Mouse (Mus musculus): ENCODE results near the gene March6. TPM values are rescaled to one million over a fixed set of nuclear protein-coding genes. Genes with fewer than 3 reads are reported as not detected.
A peak's percentile ranks its signal among the peaks of the same experiment; 100 is the strongest.

Gene March6
- total and polyA plus RNA-seq, 3 experiments: 32.3 to 121 (median 101) TPM

- TF ChIP-seq POLR2A (IDR thresholded peaks at IDR 0.05; ENCODE audit: insufficient read depth, low read depth, low read length) (no peak), CTCF (IDR thresholded peaks at IDR 0.05) (no peak), EP300 (IDR thresholded peaks at IDR 0.05; ENCODE audit: insufficient read depth, low read depth, low read length) (no peak)
- 84% methylated on average over 7 of the region's 7 CpGs for WGBS
- Histone ChIP-seq H3K9ac (ENCODE audit: low read depth, low read length) (no peak overlapping the region), H3K4me3 (no peak overlapping the region), H3K27ac (no peak overlapping the region), H3K36me3 (ENCODE audit: control insufficient read depth, insufficient read depth, low read length) (no peaks in the 10 kb centered on the region), H3K27me3 (ENCODE audit: control insufficient read depth, insufficient read depth, low read length) (no peaks in the 10 kb centered on the region), H3K79me2 (replicated peaks; ENCODE audit: control insufficient read depth, insufficient read depth, low read length) (no peaks in the 10 kb centered on the region), H3K4me1 (ENCODE audit: control insufficient read depth, insufficient read depth, low read length) (no peaks in the 10 kb centered on the region)
- intact Hi-C loops (cut with DNase I): no loop called here
- no peak for DNase-seq
Measured at GRCm38 (mm10) chr15:31429429-31429828, 101.4 kb downstream of the March6 start.

- intact Hi-C loops (cut with DNase I): no loop called here
- no peak overlapping the region for H3K9ac ChIP-seq (ENCODE audit: low read depth, low read length)
- no peaks in the 10 kb centered on the region for H3K4me1 ChIP-seq (ENCODE audit: control insufficient read depth, insufficient read depth, low read length)
- H3K4me3 ChIP-seq: no peak overlapping the region
- TF ChIP-seq EP300 (IDR thresholded peaks at IDR 0.05; ENCODE audit: insufficient read depth, low read depth, low read length): no peak
- TF ChIP-seq CTCF (IDR thresholded peaks at IDR 0.05): no peak
- TF ChIP-seq POLR2A (IDR thresholded peaks at IDR 0.05; ENCODE audit: insufficient read depth, low read depth, low read length): no peak
- no peaks in the 10 kb centered on the region for H3K79me2 ChIP-seq (replicated peaks; ENCODE audit: control insufficient read depth, insufficient read depth, low read length)
- 47% methylated on average over 12 of the region's 12 CpGs for WGBS
- H3K27me3 ChIP-seq (ENCODE audit: control insufficient read depth, insufficient read depth, low read length): no peaks in the 10 kb centered on the region
- no peaks in the 10 kb centered on the region for H3K36me3 ChIP-seq (ENCODE audit: control insufficient read depth, insufficient read depth, low read length)
- DNase-seq: no peak
- H3K27ac ChIP-seq: no peak overlapping the region
Measured at GRCm38 (mm10) chr15:31428571-31428970, 102.3 kb downstream of the March6 start.

GRCm38 (mm10) chr15:31427390-31427789 is 103.5 kb downstream of the March6 start:
- TF ChIP-seq POLR2A (IDR thresholded peaks at IDR 0.05; ENCODE audit: insufficient read depth, low read depth, low read length) (no peak), CTCF (IDR thresholded peaks at IDR 0.05) (0 out of 2 replicates have a peak, but pooled peaks have one; percentile 8), EP300 (IDR thresholded peaks at IDR 0.05; ENCODE audit: insufficient read depth, low read depth, low read length) (no peak)
- WGBS: 82% methylated on average over 3 of the region's 3 CpGs
- Histone ChIP-seq H3K36me3 (ENCODE audit: control insufficient read depth, insufficient read depth, low read length) (no peaks in the 10 kb centered on the region), H3K4me1 (ENCODE audit: control insufficient read depth, insufficient read depth, low read length) (no peaks in the 10 kb centered on the region), H3K4me3 (no peak overlapping the region), H3K79me2 (replicated peaks; ENCODE audit: control insufficient read depth, insufficient read depth, low read length) (no peaks in the 10 kb centered on the region), H3K9ac (ENCODE audit: low read depth, low read length) (no peak overlapping the region), H3K27ac (no peak overlapping the region), H3K27me3 (ENCODE audit: control insufficient read depth, insufficient read depth, low read length) (no peaks in the 10 kb centered on the region)
- intact Hi-C loops (cut with DNase I): no loop called here
- no peak for DNase-seq

- WGBS: 39% methylated on average over 8 of the region's 8 CpGs
- DNase-seq: no peak
- H3K4me3 ChIP-seq: no peak overlapping the region
- H3K27me3 ChIP-seq (ENCODE audit: control insufficient read depth, insufficient read depth, low read length): no peaks in the 10 kb centered on the region
- H3K36me3 ChIP-seq (ENCODE audit: control insufficient read depth, insufficient read depth, low read length): no peaks in the 10 kb centered on the region
- no peak overlapping the region for H3K9ac ChIP-seq (ENCODE audit: low read depth, low read length)
- H3K4me1 ChIP-seq (ENCODE audit: control insufficient read depth, insufficient read depth, low read length): no peaks in the 10 kb centered on the region
- no peaks in the 10 kb centered on the region for H3K79me2 ChIP-seq (replicated peaks; ENCODE audit: control insufficient read depth, insufficient read depth, low read length)
- intact Hi-C loops (cut with DNase I): no loop called here
- no peak overlapping the region for H3K27ac ChIP-seq
- TF ChIP-seq EP300 (IDR thresholded peaks at IDR 0.05; ENCODE audit: insufficient read depth, low read depth, low read length): no peak
- TF ChIP-seq CTCF (IDR thresholded peaks at IDR 0.05): no peak
- TF ChIP-seq POLR2A (IDR thresholded peaks at IDR 0.05; ENCODE audit: insufficient read depth, low read depth, low read length): no peak
Measured at GRCm38 (mm10) chr15:31426066-31426706, 104.7 kb downstream of the March6 start.

- DNase-seq: peak in 1 of 2 experiments; percentile 29
- H3K27ac ChIP-seq: no peak overlapping the region
- TF ChIP-seq EP300 (IDR thresholded peaks at IDR 0.05; ENCODE audit: insufficient read depth, low read depth, low read length) (no peak), POLR2A (IDR thresholded peaks at IDR 0.05; ENCODE audit: insufficient read depth, low read depth, low read length) (no peak), CTCF (IDR thresholded peaks at IDR 0.05) (no peak)
- intact Hi-C loops (cut with DNase I): no loop called here
- 21% methylated on average over 7 of the region's 7 CpGs for WGBS
- no peak overlapping the region for H3K4me3 ChIP-seq
- H3K4me1 ChIP-seq (ENCODE audit: control insufficient read depth, insufficient read depth, low read length): peaks cover 2% of the 10 kb centered on the region
- no peak overlapping the region for H3K9ac ChIP-seq (ENCODE audit: low read depth, low read length)
- no peaks in the 10 kb centered on the region for H3K27me3 ChIP-seq (ENCODE audit: control insufficient read depth, insufficient read depth, low read length)
- H3K36me3 ChIP-seq (ENCODE audit: control insufficient read depth, insufficient read depth, low read length): no peaks in the 10 kb centered on the region
- H3K79me2 ChIP-seq (replicated peaks; ENCODE audit: control insufficient read depth, insufficient read depth, low read length): no peaks in the 10 kb centered on the region
Measured at GRCm38 (mm10) chr15:31422649-31423369, 108.0 kb downstream of the March6 start.

- intact Hi-C loops (cut with DNase I): loop anchor here (1.0 to 2.0 kb wide), 2 partner anchors 52 to 104 kb away; partner anchors contain the start of gene Ankrd33b
- Histone ChIP-seq H3K27me3 (ENCODE audit: control insufficient read depth, insufficient read depth, low read length) (no peaks in the 10 kb centered on the region), H3K36me3 (ENCODE audit: control insufficient read depth, insufficient read depth, low read length) (no peaks in the 10 kb centered on the region), H3K79me2 (replicated peaks; ENCODE audit: control insufficient read depth, insufficient read depth, low read length) (no peaks in the 10 kb centered on the region), H3K9ac (ENCODE audit: low read depth, low read length) (no peak overlapping the region), H3K27ac (peak overlapping the region; percentile 76), H3K4me1 (ENCODE audit: control insufficient read depth, insufficient read depth, low read length) (peaks cover 6% of the 10 kb centered on the region), H3K4me3 (no peak overlapping the region)
- no peak for TF ChIP-seq POLR2A (IDR thresholded peaks at IDR 0.05; ENCODE audit: insufficient read depth, low read depth, low read length)
- TF ChIP-seq EP300 (IDR thresholded peaks at IDR 0.05; ENCODE audit: insufficient read depth, low read depth, low read length): peak; percentile 80
- TF ChIP-seq CTCF (IDR thresholded peaks at IDR 0.05): peak; percentile 81
- 49% methylated on average over 9 of the region's 9 CpGs for WGBS
- DNase-seq: peak; percentile 54 to 69
Measured at GRCm38 (mm10) chr15:31419037-31419436, 111.8 kb downstream of the March6 start.

Data from heart, adult 2 months (tissue).